Mouse (Mus musculus): ENCODE data around the gene Dpy19l1. TPM values are rescaled to one million over a fixed set of nuclear protein-coding genes. Genes with fewer than 3 reads are reported as not detected.

Gene Dpy19l1
- 10 to 100 TPM; 19.3 to 20.0 TPM for total RNA-seq (2021)

DNA sequence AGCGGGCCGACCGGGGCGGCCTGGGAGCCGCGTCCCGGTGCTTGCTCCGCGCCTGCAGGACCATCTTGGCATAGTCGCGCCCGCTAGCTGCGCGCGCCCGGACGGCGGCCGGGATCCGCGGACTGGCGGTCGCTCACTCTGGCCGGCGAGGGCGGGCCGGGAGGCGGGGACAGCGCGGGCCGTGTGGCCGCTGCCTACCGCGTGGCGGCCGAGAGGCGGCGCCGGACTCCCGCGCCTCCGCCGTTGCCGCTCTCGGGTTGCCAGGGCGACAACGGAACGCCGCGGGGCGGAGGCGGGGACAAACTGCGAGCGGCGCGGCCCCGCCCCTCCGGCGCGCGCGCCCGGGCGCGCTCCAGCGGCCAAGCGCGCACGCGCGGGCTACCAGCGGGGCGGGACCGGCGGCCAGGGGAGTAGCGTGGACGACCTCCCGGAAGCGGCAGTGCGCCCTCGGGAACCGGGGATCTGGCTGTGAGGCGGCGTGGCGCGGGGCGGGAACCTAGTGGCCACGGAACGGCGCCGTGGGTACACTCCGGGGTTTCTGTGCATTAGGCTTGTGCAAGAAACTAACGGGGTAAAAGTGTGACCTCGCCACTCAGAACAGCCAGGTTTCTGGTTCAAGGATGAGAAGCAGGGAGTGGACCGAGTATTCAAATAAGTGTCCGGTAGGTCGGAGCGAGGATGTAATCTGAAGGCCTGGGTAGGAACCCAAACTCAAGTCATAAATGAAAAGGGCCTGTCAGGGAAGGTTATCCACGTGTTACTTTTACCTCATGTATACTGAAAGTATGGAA is at the start of gene Dpy19l1:
Dpy19l1 (minus strand) TSS at position 74 of the 791 bp plus-strand sequence.
- DNase-seq = peak; percentile 95

DNA sequence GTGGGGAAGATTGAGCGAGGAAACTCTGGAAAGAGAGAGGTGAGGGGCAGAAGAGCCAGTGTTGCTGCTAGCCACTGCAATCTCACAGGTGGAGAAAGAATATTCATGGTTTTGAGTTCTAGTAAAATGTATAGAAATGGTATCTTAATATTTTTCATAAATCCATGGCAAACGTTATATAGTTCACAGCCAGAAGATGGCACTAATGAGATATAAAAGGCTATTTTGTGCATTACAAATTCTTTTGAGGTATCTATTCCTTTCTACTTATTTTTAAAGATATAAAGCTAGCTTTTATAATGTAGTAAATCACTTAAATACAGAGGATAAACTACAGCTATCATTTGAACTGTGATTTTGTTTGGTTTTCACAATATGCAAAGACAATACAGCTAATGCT is 35.2 kb upstream of the Dpy19l1 start:
- no peak for DNase-seq

DNA sequence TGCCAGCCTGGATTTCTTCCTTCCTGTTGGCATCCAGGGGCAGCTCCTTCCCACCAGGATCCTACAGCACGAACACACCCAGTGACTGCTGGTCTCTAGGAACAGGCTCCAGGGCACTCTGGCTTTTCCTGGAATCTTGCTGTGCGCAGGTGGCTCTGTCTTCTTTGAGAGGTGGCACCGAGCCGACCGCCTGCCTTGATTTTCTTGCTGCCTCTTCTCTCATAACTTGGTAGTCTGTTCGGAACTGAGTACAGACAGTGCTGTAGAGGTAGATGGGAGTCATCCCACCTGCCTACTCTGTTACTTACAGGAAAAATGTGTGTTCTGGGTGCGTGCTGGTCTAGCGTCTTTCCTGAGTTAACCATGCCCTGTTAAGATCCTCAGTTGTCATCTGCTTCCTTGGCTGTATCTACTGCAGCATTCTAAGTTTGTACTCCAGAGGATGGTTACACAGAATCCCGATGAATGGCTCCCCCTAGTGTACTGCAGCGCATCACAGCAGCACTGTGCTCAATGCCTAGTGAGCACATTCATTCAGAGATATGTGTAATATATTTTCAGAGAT is 13.7 kb upstream of the Dpy19l1 start:
- DNase-seq = peak; percentile 73

DNA sequence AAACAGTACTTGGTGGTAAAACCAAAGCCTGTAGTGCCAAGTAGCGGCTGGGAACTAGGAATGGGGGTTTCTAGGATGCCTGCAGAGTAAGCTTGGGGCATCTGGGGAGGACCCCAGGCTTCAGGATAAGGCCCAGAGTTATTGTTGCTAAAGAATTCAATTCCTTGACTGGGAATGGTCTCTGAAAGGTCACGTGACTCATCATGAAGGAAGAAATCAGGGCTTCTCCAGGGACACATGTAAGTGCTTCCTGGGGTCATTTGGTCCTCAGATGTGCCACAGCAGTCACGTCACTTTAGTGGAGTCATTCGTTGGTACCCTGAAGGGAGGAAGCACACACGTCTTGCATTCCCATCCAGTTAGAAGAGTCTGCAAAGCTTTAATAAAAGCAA is 11.1 kb upstream of the Dpy19l1 start:
- DNase-seq = no peak

DNA sequence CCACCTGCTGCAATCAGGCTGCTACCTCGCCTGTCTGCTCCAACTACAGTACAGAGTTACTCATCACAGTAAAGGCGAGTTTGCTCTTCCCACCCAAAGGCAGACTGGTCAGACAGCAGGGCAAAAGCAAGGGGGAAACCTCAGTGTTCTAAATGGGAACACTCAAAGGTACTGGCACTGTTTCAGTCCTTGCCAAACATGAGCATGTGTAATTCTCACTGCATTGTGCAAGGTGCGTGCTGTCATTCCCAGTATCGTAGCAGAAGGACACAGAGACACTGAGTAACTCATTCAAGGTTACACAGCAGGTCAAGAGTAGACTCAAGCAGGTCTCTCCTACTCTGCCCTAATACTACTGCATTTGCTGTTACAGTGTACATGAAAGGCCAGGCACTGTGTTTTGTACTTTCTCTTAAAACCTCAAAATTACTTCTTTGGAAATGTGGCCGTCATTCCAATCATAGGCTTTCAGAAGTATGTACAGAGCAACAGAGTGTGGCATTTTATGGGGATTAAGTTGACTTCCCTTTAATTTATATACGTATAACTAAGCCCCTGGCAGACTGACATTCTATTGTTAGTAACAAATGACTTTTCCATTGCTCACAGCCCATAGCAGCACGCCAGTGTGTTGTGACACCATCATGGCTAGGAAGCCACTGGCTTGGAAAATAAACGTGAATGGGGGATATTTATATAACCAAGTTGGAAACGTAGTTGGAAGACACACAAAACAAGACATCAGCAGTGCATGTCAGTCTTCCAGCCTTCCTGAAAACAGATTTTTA is 10.5 kb upstream of the Dpy19l1 start:
- DNase-seq = no peak

DNA sequence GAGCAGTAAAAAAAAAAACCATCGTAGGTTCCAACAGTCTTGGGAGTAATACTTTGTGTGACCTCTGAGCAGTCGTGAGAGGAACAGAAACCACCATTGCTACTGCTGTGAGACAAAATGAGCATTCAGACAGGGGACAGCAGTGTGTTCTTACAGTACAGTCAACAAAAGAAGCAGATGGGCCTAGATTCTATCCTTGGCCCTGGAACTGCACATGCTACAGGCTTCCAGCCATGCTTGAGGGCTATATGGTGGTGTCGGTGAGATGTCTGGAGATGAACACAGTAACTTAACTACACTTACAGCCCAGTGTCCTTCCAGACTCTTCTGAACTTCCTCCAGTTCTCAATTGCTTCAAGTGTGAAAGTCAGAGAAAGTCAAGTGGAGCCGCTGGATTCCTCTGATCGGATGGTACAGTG is 9.2 kb upstream of the Dpy19l1 start:
- DNase-seq = no peak

DNA sequence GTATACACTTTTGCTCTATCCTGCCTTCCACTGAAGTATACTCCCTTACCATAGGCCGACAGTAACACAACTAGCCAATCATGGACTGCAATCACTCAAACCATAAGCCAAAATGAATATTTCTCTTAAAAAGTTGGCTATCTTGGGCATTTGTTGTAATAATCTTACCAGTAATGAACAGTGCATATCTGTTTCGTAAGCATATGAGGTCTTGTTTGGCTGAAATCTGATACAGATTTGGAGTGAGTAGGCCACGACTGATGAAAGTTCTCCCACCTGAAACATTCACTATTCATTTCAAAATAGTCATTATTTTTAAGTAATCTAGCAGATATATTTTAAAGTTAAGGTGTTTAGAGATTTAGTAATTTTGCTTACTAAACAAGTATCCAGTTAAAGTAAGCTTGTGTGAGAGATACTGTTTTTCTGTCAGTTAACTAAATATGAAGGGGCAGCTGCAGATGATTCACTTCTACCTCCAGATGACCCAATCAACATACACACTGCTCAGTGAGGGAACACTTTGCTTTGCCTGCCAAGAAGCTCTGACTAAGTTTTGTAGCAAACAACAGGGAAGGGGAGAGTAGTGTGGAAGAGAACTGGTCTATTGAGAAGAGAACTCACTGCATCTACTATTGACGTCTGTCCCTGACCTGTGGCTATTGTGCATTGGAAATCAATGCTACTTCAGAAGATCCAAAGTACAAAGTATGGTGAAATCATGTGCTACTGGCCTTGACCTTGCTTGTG is 8.6 kb upstream of the Dpy19l1 start:
- DNase-seq = no peak

DNA sequence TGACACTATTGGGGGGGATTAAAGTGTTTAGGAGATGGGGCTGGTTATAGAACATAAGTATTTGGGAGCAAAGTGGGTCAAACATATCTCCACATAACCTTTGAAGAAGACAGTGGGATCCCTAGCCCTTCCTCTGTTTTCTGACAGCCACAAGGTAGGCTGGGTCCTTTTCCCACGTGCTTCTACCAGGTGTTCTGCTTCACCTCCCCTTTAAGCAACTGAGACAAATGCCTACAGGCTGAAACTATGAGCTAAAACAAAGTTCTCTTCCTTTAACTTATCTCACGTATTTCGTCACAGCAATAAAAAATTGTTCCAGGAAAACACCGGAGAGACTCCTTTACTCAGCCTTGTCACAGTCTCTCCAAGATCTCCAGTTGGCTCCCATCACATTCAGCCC is 5.9 kb upstream of the Dpy19l1 start:
- no peak for DNase-seq

DNA sequence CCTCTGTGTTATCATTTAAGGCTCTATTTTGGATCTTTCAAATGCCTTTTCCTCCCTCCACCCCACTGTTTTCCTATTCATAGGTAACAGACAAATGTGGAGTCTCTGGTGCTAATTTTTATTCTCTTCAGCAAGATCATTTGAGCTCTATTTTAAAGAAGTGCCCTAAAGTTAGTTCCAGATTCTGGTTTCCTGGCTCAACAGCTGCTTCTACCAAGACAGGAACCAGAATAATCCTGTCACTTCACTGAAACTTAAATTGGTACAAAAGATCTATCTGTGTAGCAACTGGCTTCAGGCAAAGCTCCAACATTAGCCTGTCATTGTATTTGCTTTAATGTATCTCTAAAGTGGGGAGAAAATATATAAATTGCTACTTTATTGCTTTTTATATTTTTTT is 3.6 kb upstream of the Dpy19l1 start:
- DNase-seq = no peak

DNA sequence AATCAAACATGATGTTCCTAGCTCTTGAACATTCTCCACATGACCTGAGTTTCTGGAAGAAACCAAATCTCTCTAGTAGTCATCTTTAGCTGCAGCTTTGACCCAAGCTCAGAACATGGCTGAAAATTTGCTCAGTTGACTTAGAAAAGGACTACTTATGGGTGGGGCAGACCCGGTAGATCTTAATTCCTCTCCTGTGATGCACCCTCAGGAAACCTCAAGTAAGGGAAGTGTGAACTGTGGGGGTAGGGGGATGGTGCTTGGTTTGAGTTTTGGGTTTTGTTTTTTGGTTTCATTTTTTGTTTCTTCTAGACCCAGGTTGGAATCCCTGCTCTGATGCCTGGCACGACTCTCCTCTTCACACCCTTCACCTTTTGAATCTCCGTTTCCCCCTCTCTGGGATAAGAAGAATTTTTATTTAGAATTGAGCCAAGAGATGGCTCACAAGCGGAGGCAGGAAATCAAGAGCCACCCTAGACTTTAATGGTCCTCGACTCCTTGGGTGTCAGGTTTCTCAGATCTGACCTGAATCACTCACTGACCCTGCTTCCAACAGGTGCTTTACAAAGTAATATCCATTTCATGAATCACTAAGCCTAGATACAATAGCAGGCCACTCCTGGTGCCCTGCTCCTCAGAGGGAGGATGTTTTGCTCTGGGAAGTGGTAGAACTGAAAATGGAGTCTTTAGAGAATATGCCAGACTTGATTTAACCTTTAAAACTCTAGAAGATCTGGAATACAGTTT is 2.2 kb upstream of the Dpy19l1 start:
- no peak for DNase-seq

DNA sequence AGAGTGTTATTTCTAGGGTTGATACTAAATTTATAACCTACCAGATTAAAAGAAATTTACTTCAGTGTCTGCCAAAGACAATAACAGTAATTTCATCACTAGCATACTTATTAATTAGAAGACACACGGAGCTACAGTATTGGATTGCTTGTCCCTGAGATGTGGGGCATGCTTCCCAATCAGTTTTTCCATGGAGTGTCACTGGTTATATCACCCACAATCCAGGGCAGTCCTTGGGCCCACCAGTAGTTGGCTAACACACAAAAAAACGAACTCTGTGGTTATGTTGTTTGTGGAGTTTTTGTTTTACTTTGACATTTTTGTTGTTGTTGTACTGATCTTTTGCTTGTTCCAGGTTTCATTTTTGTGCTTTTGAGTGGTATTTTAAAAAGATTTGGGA is 1.4 kb upstream of the Dpy19l1 start:
- DNase-seq = no peak

DNA sequence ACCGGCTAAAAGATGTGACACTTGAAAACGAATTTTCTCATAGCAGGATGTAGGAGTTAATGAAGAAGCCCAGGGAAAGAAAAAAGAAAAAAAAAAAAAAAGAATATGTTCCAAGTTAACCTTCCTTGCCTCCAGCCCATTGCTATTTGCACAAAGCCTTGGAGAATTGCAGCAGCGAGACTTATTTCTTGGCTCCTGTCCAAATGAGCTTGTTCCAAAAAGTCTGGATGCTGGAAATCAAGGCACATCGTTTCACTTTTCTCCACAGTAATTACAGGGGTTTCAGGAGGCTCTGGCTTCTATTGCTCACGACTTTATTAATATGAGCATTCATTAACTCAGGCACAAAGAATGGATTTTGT is 899 bp upstream of the Dpy19l1 start:
- no peak for DNase-seq

DNA sequence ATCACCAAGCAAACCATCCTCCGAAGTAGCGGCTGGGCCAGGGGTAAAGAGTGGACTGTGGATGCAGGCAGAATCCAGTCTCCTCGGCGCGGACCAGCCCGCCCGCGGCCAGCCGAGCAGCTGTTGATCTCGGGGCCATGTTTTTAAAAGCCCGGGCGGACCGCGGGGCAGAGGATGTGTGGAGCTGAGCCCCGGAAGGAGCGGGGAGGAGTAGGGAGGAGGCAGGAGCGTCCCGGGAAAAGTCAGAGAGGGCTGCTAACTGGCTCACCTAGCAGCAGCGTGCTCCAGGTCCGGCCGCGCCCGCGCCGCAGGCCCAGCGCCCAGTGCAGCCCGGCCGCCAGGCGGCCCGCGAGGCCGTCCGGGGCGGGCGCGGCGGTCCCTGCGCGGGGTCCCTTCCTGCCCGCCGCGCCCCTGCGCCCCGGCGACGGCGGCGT is 352 bp downstream of the Dpy19l1 start:
- peak; percentile 66 for DNase-seq

DNA sequence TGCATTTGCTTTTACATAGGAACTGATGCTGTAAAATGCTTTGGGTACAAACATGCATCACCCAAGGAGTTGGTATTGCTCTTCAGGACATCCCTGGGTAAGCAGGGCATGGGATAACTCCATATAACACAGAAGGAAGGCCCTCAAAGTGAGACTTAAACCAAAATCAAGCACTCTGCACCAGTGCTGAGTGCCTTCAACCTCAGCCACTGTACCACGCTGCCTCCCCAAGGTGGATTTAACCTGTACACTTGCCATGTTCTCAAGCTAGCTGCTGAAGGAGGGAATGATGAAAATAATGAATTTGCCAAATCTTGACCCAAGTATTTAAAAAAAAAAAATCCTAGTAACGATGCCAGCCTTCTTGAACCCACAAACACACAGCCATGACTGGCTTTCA is 1.3 kb downstream of the Dpy19l1 start:
- no peak for DNase-seq

DNA sequence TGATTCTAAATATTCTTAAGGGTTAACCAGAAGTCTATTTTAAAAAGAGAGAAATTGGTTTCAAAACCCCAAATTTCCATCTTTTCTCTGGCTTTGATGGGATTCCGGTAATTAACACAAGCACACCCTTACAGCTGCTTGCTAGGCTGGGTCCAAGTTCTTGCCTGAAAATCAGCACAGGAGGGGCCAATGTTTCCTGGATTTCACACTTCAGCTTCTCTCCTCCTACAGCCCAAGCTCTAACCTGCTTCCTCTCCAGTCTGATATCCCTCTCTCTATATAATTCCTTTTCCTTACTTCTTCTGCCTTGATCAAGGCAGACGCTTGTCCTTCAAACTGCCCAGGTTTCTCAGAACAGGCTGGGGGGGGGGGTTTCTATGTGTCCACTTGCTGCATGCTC is 6.7 kb downstream of the Dpy19l1 start:
- DNase-seq = no peak

DNA sequence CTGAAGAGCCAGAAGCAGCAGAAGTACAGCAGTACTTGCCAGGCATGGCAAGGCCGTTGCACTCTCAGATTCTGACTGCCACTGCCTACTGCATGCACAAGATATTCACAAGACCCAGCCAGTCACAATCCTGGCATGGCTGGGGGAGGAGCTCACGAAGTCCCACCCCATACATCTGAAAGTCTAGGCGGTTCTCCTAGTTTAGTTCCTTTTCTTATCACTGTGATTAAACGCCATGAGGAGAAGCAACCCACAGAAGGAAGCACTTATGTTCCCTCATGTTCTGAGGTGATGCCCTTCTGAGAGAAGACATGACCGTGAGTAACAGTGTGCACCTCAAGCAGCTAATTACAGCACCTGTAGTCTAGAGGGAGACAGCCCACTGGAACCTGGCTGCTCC is 12.4 kb downstream of the Dpy19l1 start:
- DNase-seq = no peak

DNA sequence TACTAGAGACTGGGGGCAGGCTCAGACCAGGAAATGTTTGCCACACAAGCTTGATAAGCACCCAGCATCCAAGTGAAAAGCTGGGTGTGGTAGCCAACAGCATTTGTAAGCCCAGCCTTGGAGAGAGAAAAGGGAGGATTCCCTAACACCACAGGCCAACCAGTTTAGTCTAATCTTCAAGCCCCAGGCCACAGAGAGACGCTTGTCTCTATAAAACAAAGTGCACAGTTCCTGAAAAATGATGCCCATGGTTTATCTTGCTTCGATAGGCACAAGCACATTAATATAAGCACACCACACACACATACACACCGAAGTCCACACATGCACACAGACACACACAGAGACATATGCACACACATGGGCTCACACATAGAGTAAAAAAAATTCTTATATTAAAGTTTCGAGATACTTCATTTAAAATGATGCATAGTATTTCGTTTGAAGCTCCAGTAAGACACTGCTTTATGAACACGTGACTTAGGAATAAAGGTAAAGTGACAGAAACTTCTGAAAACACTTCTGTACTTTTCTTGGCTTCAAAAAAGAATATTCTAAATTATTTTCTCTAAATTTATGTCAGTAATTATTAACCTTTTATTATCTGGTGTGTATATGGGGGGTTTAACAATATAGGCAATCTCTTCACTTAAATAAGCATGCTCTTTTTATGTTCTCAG is 14.4 kb downstream of the Dpy19l1 start:
- DNase-seq = no peak

DNA sequence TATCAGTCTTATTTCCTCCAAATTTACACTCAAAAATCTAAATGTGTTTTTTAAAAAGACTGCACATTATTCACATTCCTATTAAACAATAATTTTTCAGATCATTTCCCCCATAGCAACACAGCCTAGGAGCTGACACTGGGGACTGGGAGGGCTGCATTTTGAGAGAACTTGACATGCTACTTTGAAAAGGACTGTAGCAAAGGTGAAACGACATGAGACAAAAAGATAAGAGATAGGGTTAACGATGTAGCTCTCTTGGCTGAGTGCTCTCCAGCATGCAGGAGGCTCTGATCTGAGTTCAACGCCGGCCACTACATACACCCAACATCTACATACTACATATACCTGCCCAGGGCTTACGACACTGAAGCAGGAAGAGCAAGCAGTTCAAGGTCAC is 20.6 kb downstream of the Dpy19l1 start:
- DNase-seq = no peak

DNA sequence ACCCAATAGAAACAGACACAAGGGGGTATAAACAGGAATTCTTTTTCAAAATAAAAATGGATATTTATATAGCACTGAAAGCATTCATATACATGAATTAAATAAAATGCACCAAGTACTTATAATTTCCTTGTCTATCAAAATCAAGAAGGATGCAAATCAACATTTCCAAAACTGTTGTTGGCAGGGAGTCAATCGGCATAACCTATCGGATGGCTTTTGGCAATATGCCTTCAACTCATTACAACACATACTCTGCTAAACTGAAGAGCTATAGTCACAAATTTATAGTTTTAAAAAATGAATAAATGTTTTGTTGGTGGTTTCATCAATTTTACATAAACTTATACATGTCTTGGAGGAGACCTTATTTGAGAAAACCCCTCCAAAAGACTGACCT is 25.7 kb downstream of the Dpy19l1 start:
- DNase-seq = no peak

DNA sequence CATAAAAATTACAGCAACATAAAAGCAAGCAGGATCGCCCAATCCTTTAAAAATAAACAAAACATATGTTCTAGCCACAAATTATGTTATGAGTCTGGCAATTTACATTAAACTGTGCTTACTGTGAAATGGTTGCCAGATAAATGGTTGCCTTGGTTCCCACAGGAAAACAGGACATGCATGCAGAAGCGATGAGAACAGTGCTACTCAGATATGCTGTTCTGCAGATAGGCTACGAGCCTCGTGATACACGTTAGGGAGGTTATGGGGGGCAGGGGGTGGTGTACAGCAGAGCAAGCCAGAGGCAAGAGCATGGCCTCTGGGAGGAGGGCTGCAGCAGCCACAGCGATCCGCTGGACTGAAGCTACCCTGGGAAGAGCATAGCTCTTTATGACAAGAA is 29.1 kb downstream of the Dpy19l1 start:
- DNase-seq = no peak

DNA sequence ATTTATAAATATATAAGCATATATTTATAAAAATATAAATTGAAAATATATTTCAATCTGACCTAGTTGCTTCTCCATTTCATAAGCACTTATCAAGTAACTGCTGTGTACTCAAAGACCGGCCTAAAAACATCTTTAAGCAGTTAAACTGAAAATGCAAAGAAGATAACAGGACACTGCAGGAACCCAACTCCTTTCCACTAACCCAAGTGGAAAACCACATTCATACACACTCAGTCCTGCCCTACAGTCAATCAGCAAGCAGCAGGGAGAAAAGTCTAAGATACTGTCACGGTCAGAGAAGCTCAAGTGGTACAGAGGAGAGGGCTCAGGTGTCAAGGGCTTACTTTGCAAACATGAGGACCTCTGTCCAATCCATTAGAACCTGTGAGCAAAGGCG is 30.4 kb downstream of the Dpy19l1 start:
- no peak for DNase-seq

DNA sequence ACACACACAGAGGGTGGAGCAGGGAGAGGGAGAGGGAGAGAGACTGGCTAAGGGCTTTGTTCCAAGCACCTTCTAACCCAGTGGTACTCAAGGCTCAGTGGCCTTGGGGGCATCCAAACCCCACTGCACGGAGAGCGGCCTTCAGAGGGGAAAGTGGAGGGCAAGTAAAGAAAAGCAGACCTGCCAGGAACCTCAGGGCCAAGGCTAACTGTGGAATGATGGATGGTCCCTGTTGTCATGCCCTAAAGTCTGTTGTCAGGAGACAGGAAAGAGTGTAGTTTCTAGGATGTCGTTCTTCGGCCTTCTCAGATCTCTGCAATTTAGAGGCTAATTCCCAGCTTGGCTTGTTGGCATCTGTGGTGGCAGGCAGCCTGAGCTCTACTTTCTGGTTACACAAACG is 32.8 kb downstream of the Dpy19l1 start:
- no peak for DNase-seq

Measured in heart, postnatal 4 days (tissue).